ENCODE assay signal across 18 mouse cellular contexts in genomic region chr14:22918499-22918898, GRCm38 (mm10).
"Had no signal": no experiment of that assay in that cellular context is flagged by ENCODE, and none has a peak within 500 bp of the region (broad histone marks: within the 10 kb centered on the region; RNA-seq: fewer than 3 reads in every experiment).

No protein-coding gene starts in this region.

- DNase-seq: kidney, adult 11 months; kidney, adult 8-10 months; kidney, postnatal 10 days; kidney, postnatal 36 days; liver, postnatal 0 days; lung, embryonic 14.5 days; thymus, adult 18-20 months; thymus, postnatal 36 days had no signal

- H3K4me2 ChIP-seq: intestine, embryonic 15.5 days; kidney, embryonic 15.5 days; limb, embryonic 12.5 days; liver, embryonic 11.5 days; lung, embryonic 14.5 days; midbrain, embryonic 12.5 days; midbrain, embryonic 15.5 days; neural tube, embryonic 13.5 days had no signal

- H3K4me3 ChIP-seq: intestine, embryonic 15.5 days; kidney, embryonic 15.5 days; limb, embryonic 12.5 days; megakaryocyte, embryonic 14.5 days; midbrain, embryonic 12.5 days; midbrain, embryonic 15.5 days; neural tube, embryonic 13.5 days had no signal

- H3K36me3 ChIP-seq: intestine, embryonic 15.5 days; kidney, embryonic 15.5 days; limb, embryonic 12.5 days; midbrain, embryonic 12.5 days; midbrain, embryonic 15.5 days; neural tube, embryonic 13.5 days had no signal

- H3K9ac ChIP-seq: intestine, embryonic 15.5 days; kidney, embryonic 15.5 days; limb, embryonic 12.5 days; liver, embryonic 14.5 days; liver, postnatal 0 days; lung, embryonic 14.5 days; midbrain, embryonic 12.5 days; midbrain, embryonic 15.5 days; neural tube, embryonic 13.5 days had no signal

- H3K27ac ChIP-seq: intestine, embryonic 15.5 days; kidney, embryonic 15.5 days; limb, embryonic 12.5 days; liver, embryonic 14.5 days; midbrain, embryonic 12.5 days; midbrain, embryonic 15.5 days; neural tube, embryonic 13.5 days had no signal

- ATAC-seq: intestine, embryonic 15.5 days; liver, postnatal 0 days; lung, postnatal 0 days; midbrain, embryonic 15.5 days had no signal

- H3K4me1 ChIP-seq: megakaryocyte, embryonic 14.5 days; midbrain, embryonic 12.5 days; midbrain, embryonic 15.5 days; neural tube, embryonic 13.5 days had no signal

- H3K9me3 ChIP-seq: intestine, embryonic 15.5 days; kidney, embryonic 15.5 days; limb, embryonic 12.5 days; megakaryocyte, embryonic 14.5 days; midbrain, embryonic 12.5 days; midbrain, embryonic 15.5 days; neural tube, embryonic 13.5 days had no signal

- H3K27me3 ChIP-seq: intestine, embryonic 15.5 days; kidney, embryonic 15.5 days; limb, embryonic 12.5 days; megakaryocyte, embryonic 14.5 days; midbrain, embryonic 15.5 days had no signal
